Mouse (Mus musculus): ENCODE data around the gene Atp2a2.

DNA sequence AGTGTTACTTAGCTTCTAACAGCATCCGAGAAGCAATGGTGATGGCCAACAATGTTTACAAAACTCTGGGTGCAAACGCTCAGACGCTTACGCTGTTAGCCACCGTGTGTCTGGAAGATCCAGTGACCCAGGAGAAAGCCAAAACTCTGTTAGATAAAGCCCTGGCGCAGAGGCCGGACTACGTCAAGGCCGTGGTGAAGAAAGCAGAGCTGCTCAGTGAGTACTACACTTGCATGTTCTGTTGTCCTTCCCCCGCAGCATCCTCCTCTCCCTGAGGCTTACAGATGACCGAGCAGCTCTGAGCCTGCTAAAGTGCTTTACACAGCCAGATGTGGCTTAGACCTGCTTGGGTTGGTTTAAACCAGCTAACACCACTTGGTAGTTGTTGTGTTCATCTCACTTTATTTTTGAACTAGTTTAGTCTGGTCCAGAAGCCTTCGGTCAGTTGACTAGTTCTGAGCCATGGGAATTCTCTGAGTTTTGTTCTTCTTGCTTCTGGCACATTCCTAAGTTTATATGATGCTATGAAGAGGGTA is 61.9 kb downstream of the Atp2a2 start:
- TF ChIP-seq POLR2A (IDR thresholded peaks at IDR 0.05; ENCODE audit: low read depth, low read length), result no peak
- no peak for TF ChIP-seq CTCF (IDR thresholded peaks at IDR 0.05; ENCODE audit: extremely low read depth, insufficient read depth, insufficient read length, insufficient replicate concordance)

All from spleen, adult 2 months (tissue).